Mouse (Mus musculus): Measurements from ENCODE around the gene Gp2. TPM values are rescaled to one million over a fixed set of nuclear protein-coding genes. Genes with fewer than 3 reads are reported as not detected.

The Gp2 gene
- total RNA-seq (2021) = not detected

- no peak for DNase-seq
- intact Hi-C loops (cut with DNase I) = no loop called here
Measured at GRCm38 (mm10) chr7:119459185-119459584, at the start of gene Gp2. Gene Gp2, minus strand, starts transcription at chr7:119459285.

- no peak for DNase-seq
- intact Hi-C loops (cut with DNase I) = no loop called here
Measured at GRCm38 (mm10) chr7:119490041-119490780, 31.1 kb upstream of the Gp2 start.

GRCm38 (mm10) chr7:119486683-119487082, 27.6 kb upstream of the Gp2 start:
- intact Hi-C loops (cut with DNase I) = no loop called here

GRCm38 (mm10) chr7:119484154-119484553, 25.1 kb upstream of the Gp2 start:
- intact Hi-C loops (cut with DNase I) = no loop called here
- no peak for DNase-seq

More at GRCm38 (mm10) chr7:119486683-119487082, 27.6 kb upstream of the Gp2 start:
- DNase-seq = no peak

GRCm38 (mm10) chr7:119479256-119479655, 20.2 kb upstream of the Gp2 start, which contains the start of gene Umod:
Gene Umod, minus strand, starts transcription at chr7:119479282.
- intact Hi-C loops (cut with DNase I) = no loop called here
- DNase-seq = no peak

- intact Hi-C loops (cut with DNase I) = no loop called here
- no peak for DNase-seq
Measured at GRCm38 (mm10) chr7:119476500-119477389, 17.7 kb upstream of the Gp2 start.

DNA sequence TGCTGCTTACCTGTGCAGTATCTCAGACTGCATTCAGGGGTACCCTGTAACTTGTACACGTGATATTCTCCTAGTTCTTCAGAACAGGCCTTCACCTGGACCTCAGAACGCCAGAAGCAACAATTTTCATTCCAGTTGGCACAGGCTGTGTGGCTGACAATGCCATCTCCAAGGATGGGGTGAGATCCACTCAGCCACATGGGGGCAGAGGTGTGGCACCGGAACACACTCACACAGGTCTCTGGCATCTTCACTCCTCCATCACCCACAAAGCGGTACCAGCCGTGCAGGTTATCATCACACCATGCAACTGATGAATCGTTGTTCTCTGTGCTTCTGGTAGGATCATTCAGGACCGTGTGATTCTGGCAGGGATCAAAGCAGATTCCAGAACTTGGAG, 4.9 kb downstream of the Gp2 start:
- DNase-seq = no peak
- intact Hi-C loops (cut with DNase I) = no loop called here

GRCm38 (mm10) chr7:119443849-119444248, 15.2 kb downstream of the Gp2 start:
- intact Hi-C loops (cut with DNase I) = no loop called here
- DNase-seq = no peak

DNA sequence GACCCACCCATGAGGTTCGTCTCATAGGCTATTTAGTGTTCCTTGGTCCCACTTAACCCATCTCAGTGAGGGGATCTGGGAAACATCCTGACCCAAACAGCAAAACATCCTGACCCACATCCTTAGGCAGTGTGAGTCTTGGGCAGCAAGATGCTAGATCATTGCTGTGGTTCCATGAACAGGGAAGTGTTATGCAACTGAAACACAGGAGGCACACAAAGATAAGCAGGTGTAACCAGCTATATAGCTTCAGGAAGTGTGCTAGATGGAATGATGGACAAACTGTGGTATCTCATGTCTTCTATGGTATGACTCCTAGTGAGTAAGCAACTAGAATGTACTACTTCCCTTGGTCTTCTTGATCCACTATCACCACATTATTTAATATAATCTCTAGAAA, 17.1 kb downstream of the Gp2 start:
- DNase-seq = no peak
- intact Hi-C loops (cut with DNase I) = loop anchor here (1.0 kb wide), 1 partner anchor 11 kb away; no protein-coding TSS in a partner anchor

DNA sequence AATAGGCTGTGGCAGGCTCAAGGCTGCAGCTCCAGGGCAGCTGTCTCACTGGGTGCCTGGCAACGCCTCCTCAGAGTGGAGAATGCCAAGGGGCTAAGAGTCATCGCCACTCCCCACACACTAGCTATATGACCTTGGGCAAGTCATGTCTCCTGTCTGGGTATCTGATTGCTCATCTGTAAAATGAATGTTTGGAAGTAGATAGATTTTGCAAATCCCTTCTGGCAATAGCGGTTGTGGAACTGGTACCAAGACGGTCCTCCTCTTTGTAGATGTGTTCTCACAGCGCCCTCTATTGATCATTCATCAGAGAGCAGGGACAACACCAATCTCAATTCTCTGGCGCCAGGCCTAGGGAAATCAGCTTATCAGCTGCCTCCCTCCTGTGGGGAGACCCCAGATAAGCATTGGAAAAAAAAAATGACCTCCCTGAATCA, 31.9 kb downstream of the Gp2 start:
- DNase-seq = no peak
- intact Hi-C loops (cut with DNase I) = loop anchor here (5.0 kb wide), 2 partner anchors 410 to 660 kb away; no protein-coding TSS in a partner anchor

DNA sequence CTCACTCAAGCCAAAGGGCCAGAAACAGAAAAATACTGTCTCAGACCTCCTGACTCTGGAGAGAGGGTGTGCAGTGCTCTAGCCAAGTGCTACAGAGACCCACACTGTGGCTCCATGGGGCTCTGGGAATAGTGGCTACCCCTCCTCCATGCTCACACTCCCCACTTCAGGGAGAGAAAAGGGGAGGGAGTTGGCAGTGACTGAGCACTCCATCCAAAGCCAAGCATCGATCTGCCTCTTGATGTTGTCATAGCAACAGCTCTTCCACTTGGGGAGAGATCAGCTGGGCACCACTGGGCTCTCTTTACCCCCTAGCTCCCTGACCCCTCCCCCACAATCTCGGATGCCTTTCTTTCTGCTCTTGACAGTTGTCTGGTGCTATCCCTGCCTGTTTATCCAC, 38.4 kb downstream of the Gp2 start:
- no peak for DNase-seq
- intact Hi-C loops (cut with DNase I) = no loop called here

- intact Hi-C loops (cut with DNase I) = no loop called here
- no peak for DNase-seq
Measured at GRCm38 (mm10) chr7:119418523-119418922, 40.6 kb downstream of the Gp2 start.

- intact Hi-C loops (cut with DNase I) = no loop called here
- no peak for DNase-seq
Measured at GRCm38 (mm10) chr7:119394050-119394732, 64.9 kb downstream of the Gp2 start.

Other genes with a start within 250 kb of the Gp2 start
- not detected for gene Umod, start 20.0 kb upstream of the Gp2 start, total RNA-seq (2021)
- gene Acsm5, start 60.2 kb upstream of the Gp2 start, total RNA-seq (2021) = 10 to 100 TPM in 1 of 2 experiments, 1 to 10 TPM in 1; 8.8 to 17.7 TPM
- gene Pdilt, start 64.2 kb upstream of the Gp2 start, total RNA-seq (2021) = not detected
- not detected for gene Acsm2, start 95.1 kb upstream of the Gp2 start, total RNA-seq (2021)
- gene Acsm1, start 147.7 kb upstream of the Gp2 start, total RNA-seq (2021) = not detected
- not detected for gene Acsm4, start 230.7 kb upstream of the Gp2 start, total RNA-seq (2021)

All from heart, postnatal 36 days (tissue).